Mouse (Mus musculus): ENCODE measurements at regions not wholly inside any gene's neighbourhood (a gene's known extent, or its start where the extent isn't known, plus 50 kb on each side); places are given as distances from the start of the nearest gene placed in this dataset.

- DNase-seq (ENCODE audit: low spot score) = no peak
These were observed 460.4 kb upstream of the 3110018I06Rik start for GRCm38 (mm10) chr12:107027842-107028549.

GRCm38 (mm10) chr12:107028985-107029384 lies 459.4 kb upstream of the 3110018I06Rik start:
- no peak for DNase-seq (ENCODE audit: low spot score)

GRCm38 (mm10) chr12:107036357-107036756 lies 452.1 kb upstream of the 3110018I06Rik start:
- DNase-seq (ENCODE audit: low spot score) = no peak

- DNase-seq (ENCODE audit: low spot score) = no peak
These were observed 446.3 kb upstream of the 3110018I06Rik start for GRCm38 (mm10) chr12:107041927-107042652.

DNA sequence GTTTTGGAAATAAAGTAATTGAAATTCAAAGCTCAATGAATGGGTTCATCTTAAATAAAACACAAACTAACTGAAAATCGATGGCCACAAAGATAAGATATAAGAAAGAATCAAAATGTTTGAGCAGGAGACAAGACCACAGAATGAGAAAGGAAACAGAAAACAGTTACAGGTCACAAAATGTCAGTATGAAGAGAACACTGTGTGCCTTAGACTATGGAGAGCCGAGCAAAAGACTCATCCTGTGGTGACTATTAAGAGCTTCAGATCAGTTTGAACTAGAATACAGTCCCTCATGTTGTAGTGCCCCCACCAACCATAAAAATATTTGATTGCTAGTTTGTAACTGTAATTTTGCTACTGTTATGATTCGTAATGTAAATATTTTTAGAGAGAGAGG lies 441.9 kb upstream of the 3110018I06Rik start:
- DNase-seq (ENCODE audit: low spot score) = no peak

DNA sequence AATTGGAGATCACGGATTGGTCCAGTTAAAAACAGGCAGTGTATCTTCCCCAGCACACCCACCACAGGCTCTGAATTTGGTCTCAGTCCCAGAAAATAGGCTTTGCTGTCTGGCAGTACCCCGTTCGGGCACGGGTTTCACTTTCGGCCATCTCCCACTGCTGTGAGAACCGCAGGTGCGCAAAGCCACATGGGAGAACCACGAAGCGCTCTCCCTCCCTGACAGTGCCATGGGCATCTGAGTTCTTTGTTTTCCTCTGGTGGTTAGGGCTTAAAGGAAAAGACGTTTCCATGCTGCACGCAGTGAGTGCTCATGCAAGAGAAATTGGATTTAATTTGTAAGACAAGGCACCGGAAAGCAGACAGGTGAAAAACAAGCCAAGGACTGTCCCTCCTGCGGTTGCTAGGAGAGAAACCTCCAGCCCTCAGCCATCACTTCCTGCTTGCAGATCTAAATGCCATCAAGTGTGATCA lies 441.3 kb upstream of the 3110018I06Rik start:
- no peak for DNase-seq (ENCODE audit: low spot score)

DNA sequence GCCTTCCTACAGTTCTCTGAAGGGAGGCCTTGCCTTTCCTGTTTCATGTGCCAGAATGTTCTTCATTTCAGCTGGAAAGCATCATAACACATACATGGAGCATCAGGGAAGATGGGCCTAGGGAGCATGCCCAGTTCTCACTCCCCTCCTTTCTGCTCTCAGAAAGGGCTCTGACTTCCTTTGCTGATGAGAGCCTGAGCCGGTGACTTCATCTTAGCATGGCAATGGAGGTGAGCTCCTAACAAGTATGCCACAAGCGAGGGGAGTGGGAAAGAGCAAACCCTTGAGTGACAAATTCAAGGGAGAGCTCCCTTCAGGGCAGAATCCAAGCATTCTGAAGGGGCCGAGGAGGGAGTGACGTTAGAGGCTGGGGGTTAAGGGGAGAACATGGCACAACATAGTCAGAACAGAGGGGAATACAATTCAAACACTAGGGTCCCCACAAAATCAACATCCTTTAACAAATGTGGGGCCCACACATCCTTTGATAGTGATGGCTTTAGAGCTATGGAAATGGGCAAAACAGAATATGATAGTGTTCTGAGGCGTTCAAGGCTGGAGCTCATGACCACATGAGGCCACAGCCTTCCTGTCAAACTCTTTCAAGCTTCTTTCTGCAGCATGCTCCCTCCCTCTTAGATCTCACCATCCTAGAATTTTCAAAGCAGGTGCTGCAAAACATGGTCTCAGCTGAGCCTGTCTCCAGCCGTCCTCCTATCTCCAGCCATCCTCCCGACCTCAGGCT lies 437.4 kb upstream of the 3110018I06Rik start:
- DNase-seq (ENCODE audit: low spot score) = no peak

DNA sequence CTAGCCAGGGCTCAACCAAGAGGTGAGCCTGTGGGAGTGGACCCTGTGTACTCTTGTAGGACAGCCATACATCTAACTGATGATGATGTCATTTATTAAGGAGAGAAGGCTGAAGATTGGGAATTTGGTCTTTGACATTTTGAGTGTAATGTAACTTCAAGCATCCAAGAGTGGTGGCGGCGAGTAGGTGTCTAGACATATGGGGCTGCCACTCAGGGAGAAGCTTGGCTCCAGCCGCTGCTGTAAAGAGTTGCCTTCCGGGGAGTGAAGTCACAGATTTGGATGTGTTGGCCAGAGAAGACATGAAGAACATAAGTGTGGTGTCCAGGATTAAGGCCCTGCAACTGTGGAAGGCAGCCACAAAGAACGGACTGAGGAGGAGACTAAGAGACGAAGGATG lies 436.3 kb upstream of the 3110018I06Rik start:
- no peak for DNase-seq (ENCODE audit: low spot score)

- DNase-seq (ENCODE audit: low spot score) = no peak
These were observed 431.9 kb upstream of the 3110018I06Rik start for GRCm38 (mm10) chr12:107056553-107056952.

DNA sequence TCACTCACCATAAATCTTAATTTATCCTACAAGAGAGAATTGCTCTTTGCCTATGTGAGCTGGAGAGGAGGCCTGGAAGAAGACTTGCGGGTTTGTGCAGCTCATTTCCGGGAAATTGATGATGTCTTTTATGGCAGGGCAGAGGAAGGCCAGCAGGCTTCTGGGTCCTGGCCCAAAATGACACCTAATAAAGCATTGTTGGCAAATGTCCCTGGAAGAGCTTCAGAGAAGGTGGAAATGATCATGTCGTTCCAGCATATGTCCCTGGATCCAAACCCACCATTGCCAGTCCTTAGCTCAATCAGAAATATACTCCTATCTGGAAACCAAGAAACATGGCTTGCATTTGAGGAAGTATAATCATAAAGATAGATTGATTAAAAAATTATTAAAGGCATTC lies 427.9 kb upstream of the 3110018I06Rik start:
- DNase-seq (ENCODE audit: low spot score) = no peak

- DNase-seq (ENCODE audit: low spot score) = no peak
These were observed 421.1 kb upstream of the 3110018I06Rik start for GRCm38 (mm10) chr12:107067346-107067745.

- DNase-seq (ENCODE audit: low spot score) = no peak
These were observed 405.9 kb upstream of the 3110018I06Rik start for GRCm38 (mm10) chr12:107082541-107082940.

DNA sequence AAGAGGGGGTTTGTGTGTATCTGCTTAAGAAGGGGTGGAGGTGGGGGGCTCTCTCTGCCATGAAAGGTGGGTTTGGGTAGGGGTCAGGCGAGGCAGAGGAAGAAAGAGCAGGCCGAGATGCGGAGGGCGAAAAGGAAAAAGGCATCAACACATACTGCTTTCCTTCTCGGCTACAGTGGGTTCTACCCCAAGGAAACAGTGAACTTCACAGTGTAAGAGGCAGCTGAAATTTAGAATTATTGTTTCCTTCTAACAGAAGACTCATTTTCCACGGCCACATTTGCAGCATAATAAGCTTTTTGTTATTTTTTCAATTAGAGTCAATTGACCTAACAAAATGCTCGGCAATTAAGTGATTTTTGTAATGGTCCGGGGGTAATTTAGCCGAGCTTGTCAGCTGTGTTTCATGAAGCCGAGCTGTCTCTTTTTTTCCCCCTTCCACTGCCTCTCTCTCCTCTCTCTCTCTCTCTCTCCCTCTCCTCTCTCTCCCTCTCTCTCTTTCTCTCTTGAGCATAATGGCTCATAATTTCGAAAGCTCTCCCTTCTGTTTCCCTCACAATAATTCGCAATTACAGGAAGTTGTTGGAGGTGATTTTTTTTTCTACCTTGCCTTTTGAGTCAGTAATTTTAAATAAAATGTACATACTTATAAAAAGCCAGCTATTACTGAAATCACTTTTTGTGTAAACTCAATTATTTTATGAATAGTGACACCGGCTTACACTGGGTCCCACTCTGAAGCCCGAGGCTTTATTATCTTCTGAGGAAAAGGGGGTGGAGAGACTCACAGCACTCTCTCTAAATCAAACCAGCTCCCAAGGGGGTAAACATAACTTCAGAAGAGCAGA lies 403.1 kb upstream of the 3110018I06Rik start:
- DNase-seq (ENCODE audit: low spot score) = no peak

GRCm38 (mm10) chr12:107085906-107086655 lies 402.4 kb upstream of the 3110018I06Rik start:
- DNase-seq (ENCODE audit: low spot score) = no peak

DNA sequence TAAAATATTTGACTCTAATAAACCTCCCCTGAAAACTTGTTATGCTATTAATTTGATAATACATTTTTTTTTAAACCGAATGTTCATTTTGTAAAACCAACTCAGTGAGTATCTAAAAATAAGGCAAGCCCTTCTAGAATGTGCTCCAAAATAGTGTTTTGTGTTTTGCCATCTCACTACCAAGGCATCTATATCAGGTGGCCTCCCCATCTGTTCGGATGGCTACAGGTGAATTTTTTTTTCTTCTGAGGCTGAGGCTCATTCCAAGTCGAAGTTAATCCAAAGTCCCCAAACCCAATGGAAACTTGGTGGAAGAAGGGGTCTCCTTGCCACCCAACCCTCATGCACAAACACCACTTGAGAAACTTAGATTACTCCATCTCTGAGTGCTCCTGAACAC lies 396.3 kb upstream of the 3110018I06Rik start:
- DNase-seq (ENCODE audit: low spot score) = no peak

DNA sequence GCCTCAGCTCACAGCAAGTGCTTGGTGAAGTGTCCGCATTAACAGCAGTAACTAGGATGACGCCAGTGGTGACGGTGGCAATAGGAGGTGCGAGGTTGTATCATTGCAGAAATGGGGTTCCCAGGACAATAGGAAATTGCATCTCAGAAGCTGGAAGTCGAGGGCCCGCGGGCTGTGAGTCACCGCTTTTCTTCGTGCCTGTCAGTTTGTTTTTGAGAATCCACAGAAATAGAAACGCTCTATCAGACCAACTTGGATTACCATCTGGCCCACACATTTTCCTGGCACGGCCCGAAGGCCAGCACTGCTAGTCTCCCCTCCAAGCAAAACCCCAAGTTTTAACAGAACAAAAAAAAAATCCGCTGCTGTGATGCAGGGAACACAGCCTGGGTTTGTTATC lies 395.1 kb upstream of the 3110018I06Rik start:
- DNase-seq (ENCODE audit: low spot score) = no peak

- no peak for DNase-seq (ENCODE audit: low spot score)
These were observed 393.0 kb upstream of the 3110018I06Rik start for GRCm38 (mm10) chr12:107095409-107095808.

GRCm38 (mm10) chr12:107104570-107104969 lies 383.9 kb upstream of the 3110018I06Rik start:
- no peak for DNase-seq (ENCODE audit: low spot score)

- no peak for DNase-seq (ENCODE audit: low spot score)
These were observed 383.4 kb upstream of the 3110018I06Rik start for GRCm38 (mm10) chr12:107105017-107105416.

- DNase-seq (ENCODE audit: low spot score) = no peak
These were observed 376.3 kb upstream of the 3110018I06Rik start for GRCm38 (mm10) chr12:107111908-107112770.

Data from ovary, postnatal 10 days (tissue).